Mouse (Mus musculus) WW6 (cell line): Measurements from ENCODE around the gene Rtn4rl1.
A peak's percentile ranks its signal among the peaks of the same experiment; 100 is the strongest.

Experiments used
- DNase-seq: peaks from one replicate; pipeline ENCODE4 v3.0.0-alpha.2; 2013; ENCODE audit warnings: low read depth, low spot score

Rtn4rl1 gene

GRCm38 (mm10) chr11:75184986-75185385, 8.6 kb upstream of the Rtn4rl1 start:
- DNase-seq = no peak

DNA sequence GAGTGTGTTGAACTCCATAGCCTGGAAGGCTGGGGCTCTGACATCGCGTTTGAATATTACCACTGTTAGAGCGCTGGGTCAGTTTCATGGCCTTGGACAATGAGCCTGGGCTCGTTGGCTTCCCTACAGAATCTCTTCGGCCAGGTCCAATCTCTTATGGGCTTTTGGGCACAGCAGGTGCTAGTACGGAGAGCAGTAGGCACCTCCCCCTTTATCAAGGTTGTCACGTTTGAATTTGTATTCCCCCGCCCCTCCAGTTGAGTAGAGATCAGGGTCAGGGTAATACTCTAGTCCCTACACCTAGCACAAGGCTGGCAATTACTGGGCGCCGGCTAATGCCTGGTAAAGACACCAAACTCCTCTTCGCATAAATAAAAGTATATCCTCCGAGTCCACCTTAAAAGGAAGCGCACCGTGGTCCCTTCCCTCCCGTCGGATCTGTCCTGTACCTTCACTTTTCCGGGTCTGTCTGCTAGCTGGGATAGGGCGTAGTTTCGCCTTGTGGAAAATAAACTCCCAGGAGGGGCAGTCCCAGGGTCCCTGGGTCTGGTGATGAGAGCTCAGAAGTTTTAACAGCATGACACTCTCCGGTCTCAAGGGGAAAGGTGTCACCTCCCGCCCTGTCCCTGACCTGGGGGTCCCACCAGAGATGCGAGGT, 3.7 kb upstream of the Rtn4rl1 start:
- DNase-seq = no peak

- peak; percentile 89 for DNase-seq
These were observed 3.2 kb upstream of the Rtn4rl1 start for GRCm38 (mm10) chr11:75190371-75190724.

DNA sequence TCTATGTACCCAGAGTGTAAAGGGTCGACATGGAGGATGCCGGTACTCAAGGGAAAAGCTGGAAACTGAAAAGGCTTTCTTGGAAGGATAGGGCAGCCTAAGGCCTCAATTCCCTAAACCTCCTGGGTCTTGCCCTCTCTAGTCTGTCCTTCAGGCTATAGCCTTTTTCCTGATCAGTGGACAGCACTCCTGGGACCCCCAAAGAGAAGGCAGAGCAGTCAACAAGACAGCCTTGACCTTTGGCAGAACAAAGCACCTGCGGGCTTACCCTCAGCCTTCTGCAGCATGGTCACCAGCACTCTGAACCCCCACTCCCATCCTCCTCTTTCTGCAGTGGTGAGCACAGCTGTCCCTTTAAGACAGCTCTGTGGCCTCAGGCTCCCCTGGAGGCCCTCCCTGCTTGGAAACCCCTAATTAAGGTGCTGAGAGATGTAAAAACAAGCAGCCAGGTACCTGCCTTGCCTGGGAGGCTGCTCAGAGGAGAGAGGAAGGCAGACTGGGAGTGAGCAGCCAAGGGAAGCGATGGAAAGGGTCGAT, 2.6 kb upstream of the Rtn4rl1 start, which contains the start of gene Dph1:
TSS of gene Dph1 (minus strand) at position 337 of the 537 bp plus-strand sequence.
- DNase-seq = no peak

DNA sequence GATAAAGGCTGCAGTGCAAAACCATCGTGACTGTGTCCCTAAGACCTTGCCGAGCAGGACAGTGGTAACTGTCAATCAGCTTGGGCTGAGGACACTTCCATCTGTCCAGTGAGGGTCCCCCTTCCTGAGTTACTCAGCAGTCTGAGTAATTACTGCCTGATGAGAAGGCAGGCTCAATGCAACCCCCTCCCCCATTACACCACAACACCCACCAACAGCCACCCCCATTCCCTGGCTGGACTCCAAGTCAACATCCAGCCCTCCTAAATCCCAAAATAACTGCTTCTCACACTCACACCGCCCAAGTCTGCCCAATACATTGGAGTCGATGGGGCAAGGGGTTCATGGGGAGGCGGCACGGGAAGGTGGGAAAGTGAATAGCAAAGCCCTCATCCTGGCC, 1.7 kb upstream of the Rtn4rl1 start:
- no peak for DNase-seq

DNA sequence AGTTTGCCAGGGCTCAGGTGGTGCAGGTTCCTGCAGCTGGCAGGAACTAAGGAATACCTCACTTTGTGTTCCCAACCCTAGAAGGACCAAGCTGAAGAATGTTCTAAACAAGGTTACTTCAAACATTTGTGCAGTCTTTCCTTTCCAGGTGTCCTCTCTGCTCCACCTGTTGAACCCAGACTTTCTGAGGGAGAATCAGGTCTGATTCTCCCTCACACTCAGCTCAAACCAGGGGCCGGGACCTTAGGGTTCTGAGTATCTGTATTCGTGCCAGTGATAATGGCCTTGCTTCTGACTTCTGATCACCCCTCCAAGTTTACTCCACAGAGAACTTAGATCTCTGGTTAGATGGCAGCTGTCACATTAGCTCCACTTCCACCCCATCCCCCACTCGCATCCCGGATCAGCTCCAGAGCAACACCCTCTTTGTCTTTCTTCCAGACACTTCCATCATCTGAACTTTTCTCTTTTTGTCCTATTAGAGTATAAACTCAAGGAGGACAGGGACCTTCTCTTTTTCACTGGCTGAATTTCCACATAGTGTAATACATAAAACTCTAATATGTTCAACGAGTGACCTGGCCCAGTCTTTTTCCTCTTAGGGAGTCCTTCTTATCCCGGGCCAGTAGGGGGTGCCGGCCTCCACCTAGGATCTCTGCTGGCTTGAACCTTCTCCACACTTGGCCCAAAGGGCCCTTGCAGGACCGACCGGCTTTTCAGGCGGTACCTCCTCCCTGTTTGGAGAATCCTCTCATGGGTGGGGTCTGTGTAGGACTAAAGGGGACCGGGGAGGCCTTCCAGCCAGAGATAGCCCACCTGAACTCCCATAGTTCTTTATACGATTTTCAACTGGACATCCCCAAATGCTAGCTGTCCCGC, 1.0 kb upstream of the Rtn4rl1 start:
- DNase-seq = no peak

GRCm38 (mm10) chr11:75194121-75194849, 702 bp downstream of the Rtn4rl1 start:
- DNase-seq = no peak

DNA sequence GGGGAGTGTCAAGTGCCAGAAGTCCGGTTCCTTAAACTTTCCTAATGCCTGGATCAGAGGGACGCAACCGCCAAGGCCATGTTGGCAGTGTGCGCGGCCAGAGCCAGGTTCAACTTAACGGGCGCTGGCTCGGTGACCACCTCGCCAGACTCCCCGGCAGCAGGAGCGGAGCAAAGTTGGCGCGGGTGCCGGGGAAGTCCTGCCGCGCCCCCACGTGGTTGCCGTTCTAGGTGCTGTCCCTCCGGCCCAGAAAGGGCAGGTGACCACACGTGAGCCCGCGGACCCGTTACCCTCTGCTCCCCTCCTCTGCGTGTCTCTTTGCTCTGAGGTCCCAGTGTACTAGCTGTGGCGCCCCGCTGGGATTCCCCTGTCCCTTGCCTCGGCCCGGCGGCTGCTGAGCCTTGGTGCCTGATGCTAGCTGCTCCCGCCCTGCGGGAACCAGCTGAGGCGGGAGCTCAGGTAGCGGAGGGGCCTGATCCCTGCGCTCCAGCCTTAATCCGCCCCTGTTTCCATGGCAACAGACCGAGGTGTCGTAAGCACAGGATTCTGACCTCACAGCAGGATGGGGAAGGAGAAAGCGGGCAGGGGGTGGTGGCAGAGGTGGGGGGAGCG, 1.4 kb downstream of the Rtn4rl1 start:
- peak; percentile 97 for DNase-seq

- DNase-seq = no peak
These were observed 2.5 kb downstream of the Rtn4rl1 start for GRCm38 (mm10) chr11:75196131-75196530.

- no peak for DNase-seq
These were observed 4.4 kb downstream of the Rtn4rl1 start for GRCm38 (mm10) chr11:75197956-75198355.

DNA sequence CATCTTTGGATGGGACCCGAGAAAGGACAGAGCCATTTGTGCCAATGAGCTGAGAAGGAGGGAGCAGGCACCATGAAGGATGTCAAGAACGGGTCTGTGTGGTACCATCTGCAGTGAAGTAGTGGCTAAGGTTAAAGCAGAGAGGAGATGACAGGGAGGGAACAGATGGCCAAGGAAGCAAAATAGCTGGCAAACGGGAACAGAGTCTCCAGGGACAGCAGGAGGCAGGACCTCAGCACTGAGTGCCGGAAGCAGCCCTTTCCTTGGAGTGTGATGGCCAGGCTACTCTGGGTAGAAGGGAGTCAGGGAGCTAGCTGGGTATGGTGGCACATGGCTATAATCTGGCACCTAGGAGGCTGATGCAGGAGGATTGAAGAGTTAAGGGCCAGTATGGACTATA, 5.2 kb downstream of the Rtn4rl1 start:
- DNase-seq = no peak

DNA sequence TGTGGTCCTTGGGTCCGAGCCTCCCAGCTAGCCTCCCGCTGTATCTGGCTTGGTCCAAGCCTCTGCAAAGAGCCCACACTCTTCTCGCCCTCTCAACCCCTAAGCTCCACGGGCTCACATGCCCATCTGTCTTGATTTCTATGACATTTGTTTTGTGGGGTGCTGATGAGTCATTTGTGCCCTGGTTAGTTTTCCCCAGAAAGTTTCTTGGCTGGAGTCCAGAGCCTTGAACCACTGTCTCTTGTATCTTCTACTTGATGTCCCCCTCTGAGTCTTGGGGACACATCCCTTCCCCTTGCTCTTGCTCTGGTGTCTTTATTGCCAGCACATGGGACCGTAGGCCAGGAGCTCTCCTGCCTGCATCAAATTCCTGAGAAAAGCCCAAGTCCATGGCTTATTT, 6.4 kb downstream of the Rtn4rl1 start:
- no peak for DNase-seq

DNA sequence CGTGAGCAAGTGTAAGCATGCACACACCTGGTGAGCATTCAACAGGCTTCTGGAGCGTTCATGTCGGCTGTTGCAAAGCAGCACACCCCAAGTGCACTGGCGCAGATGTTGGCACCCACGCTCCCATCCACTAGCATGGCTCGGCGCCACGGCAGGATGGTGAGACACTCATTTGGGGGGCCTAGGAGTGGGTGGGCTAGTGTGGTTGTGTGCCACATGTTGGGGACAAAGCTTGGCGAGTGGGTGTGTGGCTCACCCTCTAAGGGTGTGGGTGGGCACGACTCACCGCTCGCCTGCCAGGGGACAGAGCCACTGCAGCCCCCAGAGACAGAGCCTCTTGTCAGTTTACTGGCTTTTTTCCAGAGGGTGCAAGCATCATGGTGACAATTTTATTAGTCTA, 7.4 kb downstream of the Rtn4rl1 start:
- no peak for DNase-seq

GRCm38 (mm10) chr11:75201721-75202120, 8.1 kb downstream of the Rtn4rl1 start:
- DNase-seq = no peak

GRCm38 (mm10) chr11:75203926-75204325, 10.3 kb downstream of the Rtn4rl1 start:
- no peak for DNase-seq

- DNase-seq = no peak
These were observed 10.9 kb downstream of the Rtn4rl1 start for GRCm38 (mm10) chr11:75204472-75204871.

GRCm38 (mm10) chr11:75206347-75206746, 12.8 kb downstream of the Rtn4rl1 start:
- DNase-seq = no peak

GRCm38 (mm10) chr11:75209363-75209762, 15.8 kb downstream of the Rtn4rl1 start:
- DNase-seq = no peak

DNA sequence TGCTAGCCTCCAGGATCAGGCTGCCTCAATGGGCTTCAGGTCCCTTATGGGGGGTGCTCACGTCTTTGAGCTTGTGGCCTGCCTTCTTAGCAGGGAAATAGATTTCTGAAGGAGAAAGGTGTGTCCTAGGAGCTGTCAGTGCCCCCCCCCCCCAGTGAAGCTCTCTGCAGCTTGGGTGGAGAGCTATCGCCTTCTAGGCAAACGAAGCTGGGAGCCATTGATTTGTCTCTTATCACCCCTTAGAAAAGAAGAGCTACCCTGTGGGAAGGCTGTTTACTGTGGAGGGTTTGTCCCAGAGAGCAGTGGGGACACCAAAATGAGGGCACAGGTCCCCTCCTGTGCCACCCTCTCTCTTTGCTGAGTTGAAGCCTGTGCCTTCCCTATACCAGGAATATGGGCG, 16.5 kb downstream of the Rtn4rl1 start:
- DNase-seq = no peak

GRCm38 (mm10) chr11:75210755-75211154, 17.2 kb downstream of the Rtn4rl1 start:
- DNase-seq = no peak

DNA sequence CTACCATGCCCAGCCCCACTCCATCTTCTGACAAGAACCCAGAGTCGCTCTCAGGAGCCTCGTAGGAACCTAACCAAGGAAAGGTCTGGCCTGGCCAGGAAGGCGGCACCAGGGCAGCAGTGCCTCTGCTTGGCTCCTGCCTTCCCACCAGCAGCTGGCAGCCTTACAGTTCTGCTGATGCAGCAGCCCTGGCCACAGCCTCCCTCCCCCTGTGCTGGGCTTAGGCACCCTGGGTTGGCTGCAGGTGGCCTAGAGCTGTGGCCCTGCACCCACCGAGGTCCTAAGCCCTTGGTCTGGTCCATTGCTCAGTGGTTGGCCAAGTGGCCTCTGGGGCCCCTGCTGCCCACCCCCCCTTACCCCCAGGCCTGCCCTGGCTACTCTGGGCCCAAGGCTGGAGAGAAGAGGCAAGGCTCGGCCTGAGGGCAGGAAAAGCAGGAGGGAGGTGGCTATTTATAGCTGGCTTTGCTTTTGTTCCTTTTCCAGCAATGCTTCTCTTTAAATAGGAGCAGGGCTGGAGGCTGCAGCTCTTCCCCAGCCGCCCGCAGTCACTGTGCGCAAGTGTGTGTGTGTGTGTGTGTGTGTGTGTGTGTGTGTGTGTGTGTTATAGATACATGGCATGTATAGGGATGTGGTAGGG, 18.6 kb downstream of the Rtn4rl1 start:
- DNase-seq = no peak
